Mouse (Mus musculus): ENCODE measurements around the gene Dapk2. TPM values are rescaled to one million over a fixed set of nuclear protein-coding genes. Genes with fewer than 3 reads are reported as not detected.
A peak's percentile ranks its signal among the peaks of the same experiment; 100 is the strongest.

Gene Dapk2
- polyA plus RNA-seq (2016; fragmentation: Nextera tagmentation; extraction: Ambion mirVana) = 5.3 and 5.8 TPM in 2 replicates

- Histone ChIP-seq H3K4me3 (peak within 1 kb of the TSS; percentile 60), H3K36me3 (replicated peaks) (no peaks in the 10 kb centered on the region), H3K27ac (replicated peaks) (peak within 1 kb of the TSS; percentile 66), H3K9me3 (0 out of 2 replicates have a peak, but pooled peaks cover 4% of the 10 kb centered on the region), H3K4me1 (peaks cover 15% of the 10 kb centered on the region), H3K27me3 (replicated peaks; ENCODE audit: low read depth, poor library complexity, severe bottlenecking) (peaks cover 45% of the 10 kb centered on the region)
- 2% methylated on average over 58 of the region's 58 CpGs for WGBS
- DNase-seq (ENCODE audit: low spot score) = peak; percentile 89
These were observed at the start of gene Dapk2 for GRCm38 (mm10) chr9:66157958-66158830. TSS of gene Dapk2 (plus strand) at chr9:66158223.

- H3K9me3 ChIP-seq = no peaks in the 10 kb centered on the region
- 97% methylated on average over 1 of the region's 1 CpGs for WGBS
- DNase-seq (ENCODE audit: low spot score) = no peak
- no peak overlapping the region for H3K27ac ChIP-seq (replicated peaks)
- H3K36me3 ChIP-seq (replicated peaks) = peaks cover 77% of the 10 kb centered on the region
- no peaks in the 10 kb centered on the region for H3K27me3 ChIP-seq (replicated peaks; ENCODE audit: low read depth, poor library complexity, severe bottlenecking)
- peaks cover 12% of the 10 kb centered on the region for H3K4me1 ChIP-seq
- no peak overlapping the region for H3K4me3 ChIP-seq
These were observed 48.4 kb upstream of the Dapk2 start for GRCm38 (mm10) chr9:66109574-66109973.

GRCm38 (mm10) chr9:66110126-66110525 lies 47.9 kb upstream of the Dapk2 start:
- no peak for DNase-seq (ENCODE audit: low spot score)
- H3K9me3 ChIP-seq = no peaks in the 10 kb centered on the region
- H3K4me3 ChIP-seq = no peak overlapping the region
- peak overlapping the region; percentile 65; the same call in 1 of the 2 replicates for H3K27ac ChIP-seq (replicated peaks)
- WGBS = 53% methylated on average over 8 of the region's 8 CpGs
- peaks cover 12% of the 10 kb centered on the region for H3K4me1 ChIP-seq
- H3K27me3 ChIP-seq (replicated peaks; ENCODE audit: low read depth, poor library complexity, severe bottlenecking) = no peaks in the 10 kb centered on the region
- peaks cover 77% of the 10 kb centered on the region for H3K36me3 ChIP-seq (replicated peaks)

- Histone ChIP-seq H3K4me1 (peaks cover 12% of the 10 kb centered on the region), H3K4me3 (no peak overlapping the region), H3K27ac (replicated peaks) (peak overlapping the region; percentile 65; the same call in 1 of the 2 replicates), H3K27me3 (replicated peaks; ENCODE audit: low read depth, poor library complexity, severe bottlenecking) (no peaks in the 10 kb centered on the region), H3K36me3 (replicated peaks) (peaks cover 77% of the 10 kb centered on the region), H3K9me3 (no peaks in the 10 kb centered on the region)
- no peak for DNase-seq (ENCODE audit: low spot score)
- 44% methylated on average over 8 of the region's 8 CpGs for WGBS
These were observed 47.2 kb upstream of the Dapk2 start for GRCm38 (mm10) chr9:66110611-66111379.

- Histone ChIP-seq H3K4me1 (peaks cover 12% of the 10 kb centered on the region), H3K4me3 (no peak overlapping the region), H3K9me3 (no peaks in the 10 kb centered on the region), H3K36me3 (replicated peaks) (peaks cover 60% of the 10 kb centered on the region), H3K27ac (replicated peaks) (no peak overlapping the region), H3K27me3 (replicated peaks; ENCODE audit: low read depth, poor library complexity, severe bottlenecking) (no peaks in the 10 kb centered on the region)
- no peak for DNase-seq (ENCODE audit: low spot score)
- WGBS = 87% methylated on average over 3 of the region's 3 CpGs
These were observed 43.7 kb upstream of the Dapk2 start for GRCm38 (mm10) chr9:66114341-66114740.

GRCm38 (mm10) chr9:66116890-66117289 lies 41.1 kb upstream of the Dapk2 start:
- H3K9me3 ChIP-seq = no peaks in the 10 kb centered on the region
- no peaks in the 10 kb centered on the region for H3K4me1 ChIP-seq
- no peaks in the 10 kb centered on the region for H3K27me3 ChIP-seq (replicated peaks; ENCODE audit: low read depth, poor library complexity, severe bottlenecking)
- no peak overlapping the region for H3K4me3 ChIP-seq
- peaks cover 53% of the 10 kb centered on the region for H3K36me3 ChIP-seq (replicated peaks)
- 70% methylated on average over 8 of the region's 8 CpGs for WGBS
- DNase-seq (ENCODE audit: low spot score) = no peak
- no peak overlapping the region for H3K27ac ChIP-seq (replicated peaks)

- no peaks in the 10 kb centered on the region for H3K9me3 ChIP-seq
- 95% methylated on average over 2 of the region's 2 CpGs for WGBS
- H3K36me3 ChIP-seq (replicated peaks) = peaks cover 41% of the 10 kb centered on the region
- H3K4me3 ChIP-seq = no peak overlapping the region
- H3K27me3 ChIP-seq (replicated peaks; ENCODE audit: low read depth, poor library complexity, severe bottlenecking) = no peaks in the 10 kb centered on the region
- H3K27ac ChIP-seq (replicated peaks) = no peak overlapping the region
- H3K4me1 ChIP-seq = peaks cover 12% of the 10 kb centered on the region
- no peak for DNase-seq (ENCODE audit: low spot score)
These were observed 38.5 kb upstream of the Dapk2 start for GRCm38 (mm10) chr9:66119498-66119897.

- no peak for DNase-seq (ENCODE audit: low spot score)
- Histone ChIP-seq H3K4me1 (peaks cover 17% of the 10 kb centered on the region), H3K9me3 (no peaks in the 10 kb centered on the region), H3K4me3 (no peak overlapping the region), H3K36me3 (replicated peaks) (peaks cover 35% of the 10 kb centered on the region), H3K27me3 (replicated peaks; ENCODE audit: low read depth, poor library complexity, severe bottlenecking) (no peaks in the 10 kb centered on the region), H3K27ac (replicated peaks) (no peak overlapping the region)
- WGBS = 90% methylated on average over 4 of the region's 4 CpGs
These were observed 37.9 kb upstream of the Dapk2 start for GRCm38 (mm10) chr9:66120106-66120505.

GRCm38 (mm10) chr9:66120945-66121344 lies 37.1 kb upstream of the Dapk2 start:
- no peak overlapping the region for H3K27ac ChIP-seq (replicated peaks)
- WGBS = 87% methylated on average over 3 of the region's 3 CpGs
- H3K9me3 ChIP-seq = no peaks in the 10 kb centered on the region
- no peak overlapping the region for H3K4me3 ChIP-seq
- DNase-seq (ENCODE audit: low spot score) = no peak
- peaks cover 27% of the 10 kb centered on the region for H3K36me3 ChIP-seq (replicated peaks)
- H3K27me3 ChIP-seq (replicated peaks; ENCODE audit: low read depth, poor library complexity, severe bottlenecking) = no peaks in the 10 kb centered on the region
- peaks cover 25% of the 10 kb centered on the region for H3K4me1 ChIP-seq

- H3K27me3 ChIP-seq (replicated peaks; ENCODE audit: low read depth, poor library complexity, severe bottlenecking) = no peaks in the 10 kb centered on the region
- H3K4me1 ChIP-seq = peaks cover 27% of the 10 kb centered on the region
- no peak overlapping the region for H3K4me3 ChIP-seq
- peaks cover 22% of the 10 kb centered on the region for H3K36me3 ChIP-seq (replicated peaks)
- no peaks in the 10 kb centered on the region for H3K9me3 ChIP-seq
- DNase-seq (ENCODE audit: low spot score) = no peak
- no peak overlapping the region for H3K27ac ChIP-seq (replicated peaks)
These were observed 36.6 kb upstream of the Dapk2 start for GRCm38 (mm10) chr9:66121421-66121820.

GRCm38 (mm10) chr9:66123648-66124047 lies 34.4 kb upstream of the Dapk2 start:
- no peaks in the 10 kb centered on the region for H3K9me3 ChIP-seq
- H3K27me3 ChIP-seq (replicated peaks; ENCODE audit: low read depth, poor library complexity, severe bottlenecking) = no peaks in the 10 kb centered on the region
- peaks cover 10% of the 10 kb centered on the region for H3K36me3 ChIP-seq (replicated peaks)
- 28% methylated on average over 5 of the region's 5 CpGs for WGBS
- H3K4me1 ChIP-seq = peaks cover 44% of the 10 kb centered on the region
- DNase-seq (ENCODE audit: low spot score) = no peak
- no peak overlapping the region for H3K27ac ChIP-seq (replicated peaks)
- peak overlapping the region; percentile 86 for H3K4me3 ChIP-seq

GRCm38 (mm10) chr9:66124111-66124531 lies 33.9 kb upstream of the Dapk2 start:
- H3K27me3 ChIP-seq (replicated peaks; ENCODE audit: low read depth, poor library complexity, severe bottlenecking) = no peaks in the 10 kb centered on the region
- H3K4me1 ChIP-seq = peaks cover 44% of the 10 kb centered on the region
- H3K4me3 ChIP-seq = peak overlapping the region; percentile 86
- H3K36me3 ChIP-seq (replicated peaks) = peaks cover 10% of the 10 kb centered on the region
- under 1% methylated on average over 12 of the region's 12 CpGs for WGBS
- peak overlapping the region; percentile 92 for H3K27ac ChIP-seq (replicated peaks)
- no peak for DNase-seq (ENCODE audit: low spot score)
- no peaks in the 10 kb centered on the region for H3K9me3 ChIP-seq

All from embryonic facial prominence, embryonic 10.5 days (tissue).